Mouse (Mus musculus) forebrain, embryonic 11.5 days (tissue): ENCODE data around the gene R3hcc1l. TPM values are rescaled to one million over a fixed set of nuclear protein-coding genes. Genes with fewer than 3 reads are reported as not detected.

Experiments used
- ATAC-seq: fragments of 200-750 bp; cut with Nextera tagmentation; replicated peaks from 2 replicates; pipeline ENCODE4 v1.8.0; 2017; ENCODE audit warnings: moderate TSS enrichment; ENCODE audit not compliant: low FRiP score
- DNase-seq: peaks from one replicate; pipeline ENCODE4 v3.0.0-alpha.2; 2017; ENCODE audit warnings: low spot score
- H3K27ac ChIP-seq: fragments of 300-500 bp; sonication (generic); 2 replicates; pipeline ENCODE4 v1.5.1; 2014; ENCODE audit warnings: low read depth, low read length
- H3K27me3 ChIP-seq: fragments of 300-500 bp; sonication (generic); 2 replicates; pipeline ENCODE4 v1.6.1; 2014; ENCODE audit warnings: mild to moderate bottlenecking, low read length, mixed read lengths; ENCODE audit not compliant: control insufficient read depth, insufficient read depth
- H3K36me3 ChIP-seq: fragments of 300-500 bp; sonication (generic); 2 replicates; pipeline ENCODE4 v1.6.1; 2014; ENCODE audit warnings: mild to moderate bottlenecking, low read length, moderate library complexity, mixed read lengths; ENCODE audit not compliant: control insufficient read depth, insufficient read depth
- H3K4me1 ChIP-seq: fragments of 300-500 bp; sonication (generic); replicated peaks from 2 replicates; pipeline ENCODE4 v1.6.1; 2014; ENCODE audit warnings: low read length, mixed read lengths; ENCODE audit not compliant: control insufficient read depth, insufficient read depth
- H3K4me2 ChIP-seq: fragments of 300-500 bp; sonication (generic); 2 replicates; pipeline ENCODE4 v1.6.1; 2014; ENCODE audit warnings: low read depth, mild to moderate bottlenecking, low read length, moderate library complexity, mixed read lengths; ENCODE audit not compliant: severe bottlenecking
- H3K4me3 ChIP-seq: fragments of 300-500 bp; sonication (generic); 2 replicates; pipeline ENCODE4 v1.5.1; 2014; ENCODE audit warnings: low read depth, low read length
- H3K9ac ChIP-seq: fragments of 300-500 bp; sonication (generic); 2 replicates; pipeline ENCODE4 v1.6.1; 2014; ENCODE audit warnings: low read length
- H3K9me3 ChIP-seq: fragments of 300-500 bp; sonication (generic); 2 replicates; pipeline ENCODE4 v1.6.1; 2016; ENCODE audit warnings: low read length, mixed read lengths; ENCODE audit not compliant: control insufficient read depth
- WGBS: fragments of 180-500 bp; shearing (Covaris S2); extraction: QIAGEN DNeasy Blood & Tissue Kit; methylation state at CpG from one replicate; pipeline ENCODE4 v1.1.7; 2014; 5-methylcytosine and 5-hydroxymethylcytosine counted together
- polyA plus RNA-seq: library from polyadenylated mRNA; unstranded; fragments of >200 nt; fragmentation: Nextera tagmentation; extraction: Ambion mirVana; gene quantifications from 2 replicates; pipeline ENCODE4 v1.2.1, GENCODE M21; 2014

The R3hcc1l gene
- polyA plus RNA-seq, 1 experiment from 2014 or later = 25.7 TPM

- Histone ChIP-seq H3K4me2 (no peak overlapping the region), H3K4me1 (no peaks in the 10 kb centered on the region), H3K27ac (no peak overlapping the region), H3K4me3 (no peak overlapping the region), H3K27me3 (no peaks in the 10 kb centered on the region), H3K9me3 (no peaks in the 10 kb centered on the region), H3K36me3 (no peaks in the 10 kb centered on the region), H3K9ac (no peak overlapping the region)
- WGBS = 95% methylated on average over 6 of the region's 6 CpGs
- no peak for ATAC-seq
- DNase-seq = no peak
Measured at GRCm38 (mm10) chr19:42597896-42598295, 79.3 kb downstream of the R3hcc1l start.

DNA sequence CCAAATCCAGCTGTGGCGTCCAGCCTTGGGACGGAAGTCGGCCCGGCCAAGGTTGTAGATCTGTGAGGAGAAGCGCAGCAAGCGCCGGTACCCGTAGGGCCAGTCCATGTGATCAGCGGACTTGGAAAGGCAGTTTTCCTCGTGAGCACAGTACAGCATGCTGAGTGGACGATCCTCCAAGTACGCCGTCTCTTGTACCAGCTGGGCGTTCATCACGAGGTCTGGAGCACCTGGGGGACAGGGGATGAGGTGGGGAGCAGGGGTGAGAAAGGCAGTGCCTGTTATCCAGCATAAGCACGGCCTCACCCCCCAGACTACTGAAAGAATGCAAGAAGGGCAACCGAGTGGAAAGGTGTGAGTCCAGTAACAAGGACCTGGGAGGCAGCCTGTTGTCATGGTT, 81.3 kb downstream of the R3hcc1l start:
- ATAC-seq (no peak), DNase-seq (no peak)
- Histone ChIP-seq H3K27ac (no peak overlapping the region), H3K27me3 (no peaks in the 10 kb centered on the region), H3K4me2 (no peak overlapping the region), H3K9me3 (no peaks in the 10 kb centered on the region), H3K4me3 (no peak overlapping the region), H3K4me1 (no peaks in the 10 kb centered on the region), H3K9ac (no peak overlapping the region), H3K36me3 (no peaks in the 10 kb centered on the region)
- whole genome bisulfite sequencing = 85% methylated on average over 17 of the region's 17 CpGs

DNA sequence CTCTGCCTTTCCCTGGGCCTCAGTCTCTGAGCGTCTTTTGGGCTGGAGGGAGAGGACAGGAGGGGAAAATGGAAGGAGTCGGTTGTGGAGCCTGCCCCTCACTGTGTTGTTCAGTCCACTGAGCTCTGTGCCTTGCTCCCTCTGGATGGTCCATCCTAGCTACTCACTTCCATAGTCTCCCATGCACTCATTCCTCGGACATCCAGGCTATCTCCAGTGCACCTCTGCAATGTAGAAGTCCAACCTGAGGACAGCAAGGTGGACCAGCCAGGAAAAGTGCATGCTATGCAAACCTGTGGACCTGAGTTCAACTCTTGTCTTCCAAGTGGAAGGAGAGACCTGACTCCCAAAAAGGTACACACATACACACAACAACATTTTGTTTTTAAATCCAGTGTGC, 82.0 kb downstream of the R3hcc1l start:
- Histone ChIP-seq H3K27me3 (no peaks in the 10 kb centered on the region), H3K4me2 (no peak overlapping the region), H3K9me3 (no peaks in the 10 kb centered on the region), H3K4me3 (no peak overlapping the region), H3K36me3 (no peaks in the 10 kb centered on the region), H3K4me1 (no peaks in the 10 kb centered on the region), H3K9ac (no peak overlapping the region), H3K27ac (no peak overlapping the region)
- ATAC-seq (no peak), DNase-seq (no peak)
- 70% methylated on average over 3 of the region's 3 CpGs for WGBS

DNA sequence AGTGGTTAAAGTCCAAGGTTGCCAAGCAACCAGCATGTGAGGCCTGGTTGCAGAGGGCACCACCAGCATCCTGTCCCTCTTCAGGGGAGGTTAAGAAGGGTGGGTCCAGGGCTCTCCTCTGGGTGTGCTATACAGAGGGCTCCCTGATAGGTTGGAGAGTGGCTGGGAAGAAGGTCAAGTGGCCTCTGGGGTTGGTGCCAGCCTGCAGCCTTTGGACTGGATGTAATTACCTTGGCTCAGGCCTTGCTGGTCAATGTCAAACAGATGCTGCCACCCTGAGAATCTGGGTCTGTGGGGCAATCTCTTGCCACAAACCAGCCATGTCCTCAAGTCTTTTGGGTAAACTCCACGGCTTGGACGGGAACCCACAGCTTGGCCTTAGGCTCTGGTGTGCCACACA, 82.9 kb downstream of the R3hcc1l start:
- DNase-seq = no peak
- no peaks in the 10 kb centered on the region for H3K27me3 ChIP-seq
- H3K4me3 ChIP-seq = no peak overlapping the region
- H3K27ac ChIP-seq = no peak overlapping the region
- no peak overlapping the region for H3K9ac ChIP-seq
- H3K9me3 ChIP-seq = no peaks in the 10 kb centered on the region
- H3K4me1 ChIP-seq = no peaks in the 10 kb centered on the region
- no peak overlapping the region for H3K4me2 ChIP-seq
- no peak for ATAC-seq
- WGBS = 79% methylated on average over 2 of the region's 2 CpGs
- no peaks in the 10 kb centered on the region for H3K36me3 ChIP-seq

DNA sequence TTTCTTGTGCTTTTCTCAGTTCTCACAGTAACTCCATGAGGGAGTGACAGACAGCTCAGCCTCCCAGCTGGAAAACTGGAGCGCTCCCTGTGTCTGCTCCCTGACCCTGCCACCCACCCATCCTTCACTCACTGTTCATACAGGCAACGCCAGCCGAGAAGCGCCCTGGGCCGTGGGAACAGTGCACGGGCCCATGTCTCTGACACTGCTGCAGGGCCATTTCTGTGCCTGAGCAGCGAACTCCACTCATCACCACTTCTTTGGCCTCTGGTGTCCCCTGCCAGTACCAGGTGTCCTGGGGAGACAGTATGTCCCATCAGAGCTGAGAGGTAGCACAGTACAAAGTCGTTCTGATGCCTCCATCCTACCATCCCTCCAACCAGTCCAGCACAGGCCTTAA, 83.5 kb downstream of the R3hcc1l start:
- H3K27me3 ChIP-seq = no peaks in the 10 kb centered on the region
- WGBS = 82% methylated on average over 8 of the region's 8 CpGs
- no peaks in the 10 kb centered on the region for H3K9me3 ChIP-seq
- no peaks in the 10 kb centered on the region for H3K4me1 ChIP-seq
- H3K27ac ChIP-seq = no peak overlapping the region
- H3K9ac ChIP-seq = no peak overlapping the region
- no peaks in the 10 kb centered on the region for H3K36me3 ChIP-seq
- no peak for ATAC-seq
- no peak for DNase-seq
- H3K4me2 ChIP-seq = no peak overlapping the region
- no peak overlapping the region for H3K4me3 ChIP-seq

GRCm38 (mm10) chr19:42602576-42602975, 84.0 kb downstream of the R3hcc1l start:
- Histone ChIP-seq H3K4me1 (no peaks in the 10 kb centered on the region), H3K36me3 (no peaks in the 10 kb centered on the region), H3K4me3 (no peak overlapping the region), H3K9me3 (no peaks in the 10 kb centered on the region), H3K27ac (no peak overlapping the region), H3K9ac (no peak overlapping the region), H3K27me3 (no peaks in the 10 kb centered on the region), H3K4me2 (no peak overlapping the region)
- 87% methylated on average over 8 of the region's 8 CpGs for WGBS
- no peak for DNase-seq
- ATAC-seq = no peak

DNA sequence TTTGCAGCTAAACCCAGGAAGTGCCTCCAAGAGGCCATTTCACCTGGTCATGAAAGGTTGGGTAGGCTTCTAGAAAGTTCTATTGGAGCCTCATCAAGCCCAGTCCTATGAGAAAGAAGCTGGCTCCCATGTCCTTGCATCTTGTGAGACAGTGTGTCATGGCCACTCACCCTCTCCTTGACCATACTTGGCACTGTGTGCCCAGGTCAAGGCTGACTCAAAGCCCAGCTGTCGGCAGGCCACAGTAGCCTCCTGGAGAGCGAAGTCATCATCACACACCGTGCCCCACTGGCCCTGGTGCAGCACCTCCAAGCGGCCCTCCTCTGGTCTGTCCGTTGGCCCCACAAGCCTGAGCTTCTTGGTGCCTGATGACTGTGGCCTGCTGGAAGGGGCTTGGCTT, 89.5 kb downstream of the R3hcc1l start:
- Histone ChIP-seq H3K9ac (no peak overlapping the region), H3K27me3 (peaks cover 7% of the 10 kb centered on the region; the same call in 1 of the 2 replicates), H3K27ac (no peak overlapping the region), H3K4me3 (no peak overlapping the region), H3K4me1 (no peaks in the 10 kb centered on the region), H3K36me3 (no peaks in the 10 kb centered on the region), H3K9me3 (no peaks in the 10 kb centered on the region), H3K4me2 (no peak overlapping the region)
- 94% methylated on average over 5 of the region's 5 CpGs for WGBS
- DNase-seq = no peak
- ATAC-seq = no peak

- Histone ChIP-seq H3K36me3 (no peaks in the 10 kb centered on the region), H3K9me3 (no peaks in the 10 kb centered on the region), H3K27ac (no peak overlapping the region), H3K27me3 (peaks cover 9% of the 10 kb centered on the region; the same call in 1 of the 2 replicates), H3K4me2 (no peak overlapping the region), H3K9ac (no peak overlapping the region), H3K4me1 (no peaks in the 10 kb centered on the region), H3K4me3 (no peak overlapping the region)
- ATAC-seq = no peak
- peak; percentile 37 for DNase-seq
- 86% methylated on average over 3 of the region's 3 CpGs for WGBS
Measured at GRCm38 (mm10) chr19:42609716-42610115, 91.2 kb downstream of the R3hcc1l start.

DNA sequence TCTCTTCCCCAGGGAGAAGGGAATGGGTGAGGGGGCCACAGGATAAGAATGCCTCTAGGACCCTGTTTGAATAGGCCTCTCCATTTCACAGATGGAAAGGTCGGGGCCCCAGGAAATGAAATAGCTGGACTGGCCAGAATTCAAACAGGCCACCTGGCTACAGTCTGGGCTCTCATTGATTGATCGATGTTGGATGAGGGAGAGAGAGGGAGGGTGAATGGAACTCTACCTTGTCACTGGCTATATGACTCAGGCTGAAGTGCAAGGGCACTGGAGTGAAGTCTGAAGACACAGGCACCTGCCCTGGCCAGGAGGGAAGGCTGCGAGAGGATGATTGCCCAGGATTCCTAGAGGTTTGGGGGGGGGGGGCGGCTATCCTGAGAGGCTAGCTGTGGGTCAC, 93.2 kb downstream of the R3hcc1l start:
- Histone ChIP-seq H3K4me1 (no peaks in the 10 kb centered on the region), H3K27ac (no peak overlapping the region)
- WGBS = 75% methylated on average over 4 of the region's 4 CpGs

More for the DNA sequence above, 93.2 kb downstream of the R3hcc1l start:
- H3K4me3 ChIP-seq = no peak overlapping the region
- no peaks in the 10 kb centered on the region for H3K36me3 ChIP-seq
- no peaks in the 10 kb centered on the region for H3K9me3 ChIP-seq
- ATAC-seq (no peak), DNase-seq (no peak)
- H3K27me3 ChIP-seq = peaks cover 9% of the 10 kb centered on the region; the same call in 1 of the 2 replicates
- H3K4me2 ChIP-seq = no peak overlapping the region
- no peak overlapping the region for H3K9ac ChIP-seq
